ENCODE assay signal across 9 mouse cellular contexts in the genomic region with DNA sequence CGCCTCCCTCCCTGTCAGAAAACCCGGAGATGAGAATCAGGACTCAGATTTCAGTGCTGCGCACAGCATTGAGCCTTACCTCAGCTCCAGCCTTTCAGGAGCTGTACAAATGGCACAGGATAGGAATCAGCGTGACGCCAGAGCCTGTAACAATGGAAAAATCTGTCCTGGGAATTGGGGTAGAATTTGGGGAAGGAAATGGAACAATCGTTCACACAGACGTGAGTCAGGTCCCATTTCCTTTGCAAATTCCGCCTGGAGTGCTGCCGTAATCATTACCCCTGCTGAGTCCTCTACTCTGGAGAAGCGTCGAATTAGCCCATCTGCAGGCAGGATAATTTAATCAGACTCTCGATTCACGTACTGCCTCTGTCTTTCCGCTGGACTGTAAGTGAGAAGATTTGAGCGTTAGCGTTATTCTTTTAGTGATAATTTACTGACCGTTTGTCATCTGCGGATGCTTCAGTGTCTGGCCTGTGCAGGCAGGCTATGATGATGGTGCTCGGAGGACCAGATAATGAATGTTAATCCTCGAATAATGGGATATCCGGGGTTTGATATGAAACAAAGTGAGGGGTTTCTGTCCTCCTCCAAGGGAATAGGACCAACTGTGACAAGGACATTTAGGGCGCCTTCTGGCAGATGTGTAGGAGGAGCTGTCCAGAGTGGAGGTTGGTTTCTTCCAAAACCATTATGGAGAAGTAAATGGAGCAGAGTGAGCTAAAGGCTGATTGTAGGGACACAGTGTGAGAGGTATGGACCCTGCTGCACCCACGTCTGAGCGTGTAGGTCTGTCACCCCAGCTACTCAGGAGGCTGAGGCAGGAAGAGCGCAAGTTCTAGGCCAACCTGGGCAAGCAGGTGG. TPM values are rescaled to one million over a fixed set of nuclear protein-coding genes. Genes with fewer than 3 reads are reported as not detected.
DNase-seq lines count a peak whose midpoint lies in the region; ATAC-seq and TF ChIP-seq lines count a peak whose summit lies in the region.
"Had no signal": no experiment of that assay in that cellular context is flagged by ENCODE, and none has a peak within 500 bp of the region (broad histone marks: within the 10 kb centered on the region; RNA-seq: fewer than 3 reads in every experiment).

No protein-coding gene starts in this region.

- 18% methylated on average over 25 of the region's 25 CpGs for WGBS in forebrain, embryonic 13.5 days
- WGBS in hindbrain, embryonic 15.5 days: 24% methylated on average over 25 of the region's 25 CpGs
- 40% methylated on average over 25 of the region's 25 CpGs for WGBS in lung, embryonic 14.5 days
- WGBS in small intestine, adult 2 months: 82% methylated on average over 25 of the region's 25 CpGs

- peaks cover 6% of the 10 kb centered on the region; the same call in 1 of the 2 replicates for H3K36me3 ChIP-seq in forebrain, embryonic 13.5 days (ENCODE audit: poor library complexity, severe bottlenecking)
- H3K36me3 ChIP-seq in hindbrain, embryonic 15.5 days: peaks cover 35% of the 10 kb centered on the region
- H3K36me3 ChIP-seq in lung, embryonic 14.5 days (ENCODE audit: insufficient read depth): peaks cover 8% of the 10 kb centered on the region; the same call in 1 of the 2 replicates
- H3K36me3 ChIP-seq in small intestine, adult 2 months (ENCODE audit: control insufficient read depth, insufficient read depth, low read length): peaks cover 23% of the 10 kb centered on the region
- H3K36me3 ChIP-seq: G1E had no signal

- H3K9ac ChIP-seq in forebrain, embryonic 13.5 days: 0 out of 2 replicates have a peak overlapping the region, but pooled peaks have one; percentile 1
- H3K9ac ChIP-seq in hindbrain, embryonic 15.5 days: peak overlapping the region; percentile 22; the same call in 1 of the 2 replicates
- H3K9ac ChIP-seq in lung, embryonic 14.5 days: no peak overlapping the region

- H3K27me3 ChIP-seq in forebrain, embryonic 13.5 days: peaks cover 14% of the 10 kb centered on the region
- no peaks in the 10 kb centered on the region for H3K27me3 ChIP-seq in hindbrain, embryonic 15.5 days
- no peaks in the 10 kb centered on the region for H3K27me3 ChIP-seq in lung, embryonic 14.5 days (ENCODE audit: insufficient read depth, low read length)
- no peaks in the 10 kb centered on the region for H3K27me3 ChIP-seq in small intestine, adult 2 months (ENCODE audit: control insufficient read depth, insufficient read depth, low read length)

- no peak for TF ChIP-seq CTCF in lung, embryonic 14.5 days (IDR thresholded peaks at IDR 0.05; ENCODE audit: low read depth)
- no peak for TF ChIP-seq CTCF in small intestine, adult 2 months (IDR thresholded peaks at IDR 0.05; ENCODE audit: extremely low read depth, insufficient read length, insufficient replicate concordance, low read depth, low read length)

- peaks cover 12% of the 10 kb centered on the region for H3K4me1 ChIP-seq in forebrain, embryonic 13.5 days
- H3K4me1 ChIP-seq in hindbrain, embryonic 15.5 days (replicated peaks): peaks cover 28% of the 10 kb centered on the region
- H3K4me1 ChIP-seq in lung, embryonic 14.5 days (ENCODE audit: insufficient read depth): no peaks in the 10 kb centered on the region
- no peaks in the 10 kb centered on the region for H3K4me1 ChIP-seq in small intestine, adult 2 months (ENCODE audit: control insufficient read depth, insufficient read depth, insufficient read length, low read length)

- intact Hi-C loops in gastrocnemius, postnatal 14 days (cut with DNase I; ENCODE audit: low total_unique reads): no loop called here

- peak overlapping the region; percentile 34 for H3K4me2 ChIP-seq in forebrain, embryonic 13.5 days
- peak overlapping the region; percentile 31 for H3K4me2 ChIP-seq in hindbrain, embryonic 15.5 days
- H3K4me2 ChIP-seq in lung, embryonic 14.5 days: peak overlapping the region; percentile 28; the same call in 1 of the 2 replicates

- DNase-seq in gastrocnemius, postnatal 14 days: peak; percentile 9
- no peak for DNase-seq in gastrocnemius, adult 8-10 months (ENCODE audit: low spot score in 2 of 2)
- DNase-seq in lung, embryonic 14.5 days: peak; percentile 63
- DNase-seq in thymus, postnatal 25 days: no peak

- peak overlapping the region; percentile 68 for H3K27ac ChIP-seq in forebrain, embryonic 13.5 days
- peak overlapping the region; percentile 81 for H3K27ac ChIP-seq in hindbrain, embryonic 15.5 days (replicated peaks)
- peak overlapping the region; percentile 30; the same call in 1 of the 2 replicates for H3K27ac ChIP-seq in lung, embryonic 14.5 days (ENCODE audit: low read depth)
- peak overlapping the region; percentile 23; the same call in 1 of the 2 replicates for H3K27ac ChIP-seq in small intestine, adult 2 months (ENCODE audit: insufficient read depth, low read depth, low read length)

- H3K9me3 ChIP-seq in forebrain, embryonic 13.5 days (replicated peaks): no peaks in the 10 kb centered on the region
- no peaks in the 10 kb centered on the region for H3K9me3 ChIP-seq in hindbrain, embryonic 15.5 days
- H3K9me3 ChIP-seq in lung, embryonic 14.5 days (ENCODE audit: low read depth, low read length): no peaks in the 10 kb centered on the region

- H3K4me3 ChIP-seq in forebrain, embryonic 13.5 days: no peak overlapping the region
- H3K4me3 ChIP-seq in hindbrain, embryonic 15.5 days: no peak overlapping the region
- H3K4me3 ChIP-seq in lung, embryonic 14.5 days (ENCODE audit: low read depth, low read length): no peak overlapping the region
- no peak overlapping the region for H3K4me3 ChIP-seq in small intestine, adult 2 months (ENCODE audit: low read depth, low read length)

- ATAC-seq in forebrain, embryonic 13.5 days: peak; percentile 77
- ATAC-seq in hindbrain, embryonic 15.5 days (ENCODE audit: low FRiP score, low read depth): peak; percentile 72
- ATAC-seq in lung, embryonic 14.5 days (ENCODE audit: insufficient read depth): peak; percentile 55
- ATAC-seq in erythroblast, adult 5-6 weeks (replicated peaks; ENCODE audit: low FRiP score, poor library complexity, severe bottlenecking): no peak

- TF ChIP-seq POLR2A in small intestine, adult 2 months (IDR thresholded peaks at IDR 0.05; ENCODE audit: low read depth, low read length): no peak

RNA-seq across cellular contexts. Expression of gene Cdca7l, which starts 52.3 kb away (rescaled TPM):
- 1 to 10 TPM in 1 of 2 experiments, under 1 TPM in 1; 0.92 to 1.3 TPM for total RNA-seq in gastrocnemius, postnatal 14 days (2021)
- under 1 TPM in 1 of 4 experiments, not detected in 3; 0.10 TPM for total RNA-seq in gastrocnemius, adult 8-10 months (2022)
- polyA plus RNA-seq in forebrain, embryonic 13.5 days (2015; fragmentation: Nextera tagmentation; extraction: Ambion mirVana): 20.4 and 27.0 TPM in 2 replicates
- polyA plus RNA-seq in hindbrain, embryonic 15.5 days (2015; fragmentation: Nextera tagmentation; extraction: Ambion mirVana): 5.9 and 7.0 TPM in 2 replicates
- 67.7 and 71.5 TPM in 2 replicates for polyA plus RNA-seq in lung, embryonic 14.5 days (2014; fragmentation: Nextera tagmentation; extraction: Ambion mirVana)
- polyA plus RNA-seq in small intestine, adult 2 months (2012; rRNA removed): 1.0 and 2.1 TPM in 2 replicates
- total RNA-seq in erythroblast, adult 5-6 weeks (2015; ENCODE audit: low replicate concordance): 8.4 and 13.4 TPM in 2 replicates
- total RNA-seq in erythroblast, adult 5-6 weeks (2017; ENCODE audit: low replicate concordance): 19.7 and 38.7 TPM in 2 replicates

Comparison
In these comparisons a context has a peak if more than half of its experiments do, and no peak if none do; other contexts are left out.
1. DNase-seq: peak in gastrocnemius, postnatal 14 days (single experiment) and lung, embryonic 14.5 days (single experiment); none in gastrocnemius, adult 8-10 months (0 of 2) and thymus, postnatal 25 days (single experiment).
2. H3K27ac ChIP-seq: peak in every context shown above with its lines; median percentile 81 in hindbrain, embryonic 15.5 days; 68 in forebrain, embryonic 13.5 days; 30 in lung, embryonic 14.5 days; 23 in small intestine, adult 2 months.
3. Peak in every context shown above with its lines, with median percentiles within 50 percentile points of each other: H3K4me2 ChIP-seq.